Mouse (Mus musculus): ENCODE measurements at regions not wholly inside any gene's neighbourhood (a gene's known extent, or its start where the extent isn't known, plus 50 kb on each side); places are given as distances from the start of the nearest gene placed in this dataset.

GRCm38 (mm10) chr8:127988887-127989286 is 369.5 kb upstream of the Nrp1 start:
- no peaks in the 10 kb centered on the region for H3K4me1 ChIP-seq (ENCODE audit: control insufficient read depth in 1 of 2, insufficient read depth in 2 of 2, low read length in 2 of 2)
- H3K79me2 ChIP-seq (ENCODE audit: control insufficient read depth, insufficient read depth, low read length, poor library complexity), result no peaks in the 10 kb centered on the region
- H3K9ac ChIP-seq (ENCODE audit: control insufficient read depth, low read depth, low read length, poor library complexity, severe bottlenecking), result no peak overlapping the region
- no peaks in the 10 kb centered on the region for H3K36me3 ChIP-seq (ENCODE audit: control insufficient read depth in 1 of 2, insufficient read depth in 2 of 2, low read length in 2 of 2)
- TF ChIP-seq CTCF (IDR thresholded peaks at IDR 0.05 in 2 of 3, conservative IDR thresholded peaks at IDR 0.05 in 1 of 3; ENCODE audit: control insufficient read depth in 1 of 3, insufficient read depth in 1 of 3, low read depth in 2 of 3, low read length in 3 of 3, poor library complexity in 1 of 3, severe bottlenecking in 1 of 3) (no peak), NELFE (IDR thresholded peaks at IDR 0.05; ENCODE audit: low read depth, low read length) (no peak)
- no peak for DNase-seq (ENCODE audit: low read depth, low spot score)
- H3K9me3 ChIP-seq (replicated peaks; ENCODE audit: insufficient read depth, low read length), result no peaks in the 10 kb centered on the region
- H3K27me3 ChIP-seq (ENCODE audit: control insufficient read depth in 1 of 2, insufficient read depth in 2 of 2, low read length in 2 of 2), result no peaks in the 10 kb centered on the region
- no peak overlapping the region for H3K4me3 ChIP-seq (ENCODE audit: control insufficient read depth in 1 of 2, insufficient read depth in 1 of 2, low read depth in 2 of 2, low read length in 2 of 2)
- H3K27ac ChIP-seq (ENCODE audit: control insufficient read depth, low read depth, low read length), result no peak overlapping the region

GRCm38 (mm10) chr8:127994898-127995297 is 363.5 kb upstream of the Nrp1 start:
- Histone ChIP-seq H3K4me3 (ENCODE audit: control insufficient read depth in 1 of 2, insufficient read depth in 1 of 2, low read depth in 2 of 2, low read length in 2 of 2) (no peak overlapping the region), H3K4me1 (ENCODE audit: control insufficient read depth in 1 of 2, insufficient read depth in 2 of 2, low read length in 2 of 2) (no peaks in the 10 kb centered on the region), H3K9ac (ENCODE audit: control insufficient read depth, low read depth, low read length, poor library complexity, severe bottlenecking) (no peak overlapping the region), H3K27ac (ENCODE audit: control insufficient read depth, low read depth, low read length) (no peak overlapping the region), H3K27me3 (ENCODE audit: control insufficient read depth in 1 of 2, insufficient read depth in 2 of 2, low read length in 2 of 2) (no peaks in the 10 kb centered on the region), H3K36me3 (ENCODE audit: control insufficient read depth in 1 of 2, insufficient read depth in 2 of 2, low read length in 2 of 2) (no peaks in the 10 kb centered on the region), H3K9me3 (replicated peaks; ENCODE audit: insufficient read depth, low read length) (no peaks in the 10 kb centered on the region), H3K79me2 (ENCODE audit: control insufficient read depth, insufficient read depth, low read length, poor library complexity) (no peaks in the 10 kb centered on the region)
- DNase-seq (ENCODE audit: low read depth, low spot score), result no peak
- TF ChIP-seq MXI1 (IDR thresholded peaks at IDR 0.05; ENCODE audit: low read depth, low read length) (no peak), TCF12 (IDR thresholded peaks at IDR 0.05; ENCODE audit: low read depth, low read length) (no peak), CHD1 (IDR thresholded peaks at IDR 0.05; ENCODE audit: low read depth, low read length) (no peak), NELFE (IDR thresholded peaks at IDR 0.05; ENCODE audit: low read depth, low read length) (no peak), USF2 (IDR thresholded peaks at IDR 0.05; ENCODE audit: borderline replicate concordance in 1 of 2, insufficient read depth in 1 of 2, low read depth in 1 of 2, low read length in 2 of 2) (no peak), ZMIZ1 (IDR thresholded peaks at IDR 0.05; ENCODE audit: low read depth, low read length) (no peak), KAT2A (conservative IDR thresholded peaks at IDR 0.05; ENCODE audit: low read depth, low read length) (no peak), E2F4 (IDR thresholded peaks at IDR 0.05; ENCODE audit: borderline replicate concordance, low read depth, low read length) (no peak), TAL1 (IDR thresholded peaks at IDR 0.05; ENCODE audit: low read length) (no peak), UBTF (IDR thresholded peaks at IDR 0.05; ENCODE audit: borderline replicate concordance, insufficient read depth, low read depth, low read length) (no peak), MEF2A (IDR thresholded peaks at IDR 0.05; ENCODE audit: extremely low read depth, insufficient replicate concordance, low read depth, low read length, poor library complexity, severe bottlenecking) (no peak), ELF1 (IDR thresholded peaks at IDR 0.05; ENCODE audit: low read depth, low read length) (no peak), POLR2AphosphoS5 (IDR thresholded peaks at IDR 0.05; ENCODE audit: borderline replicate concordance, low read depth, low read length) (no peak), POLR2A (IDR thresholded peaks at IDR 0.05; ENCODE audit: control insufficient read depth in 1 of 2, insufficient read depth in 1 of 2, low read depth in 1 of 2, low read length in 2 of 2, poor library complexity in 1 of 2) (no peak), MYB (IDR thresholded peaks at IDR 0.05; ENCODE audit: low read depth, low read length) (no peak), ZC3H11A (IDR thresholded peaks at IDR 0.05; ENCODE audit: low read depth, low read length) (no peak), USF1 (IDR thresholded peaks at IDR 0.05; ENCODE audit: low read depth, low read length) (no peak)
